Mouse (Mus musculus): ENCODE data around the gene Pde7b.

GRCm38 (mm10) chr10:20409181-20409580 is 315.7 kb downstream of the Pde7b start:
- TF ChIP-seq CTCF (IDR thresholded peaks at IDR 0.05; ENCODE audit: low read depth) (no peak), EP300 (optimal IDR thresholded peaks at IDR 0.05) (no peak)
